Mouse (Mus musculus): ENCODE measurements around the gene Yap1.

- no peak for TF ChIP-seq CTCF (IDR thresholded peaks at IDR 0.05; ENCODE audit: low read depth, low read length)
- no peak for TF ChIP-seq POLR2A (IDR thresholded peaks at IDR 0.05; ENCODE audit: borderline replicate concordance, low read depth, low read length)
Observed at GRCm38 (mm10) chr9:7963867-7964266, 40.5 kb downstream of the Yap1 start.
